Mouse (Mus musculus) embryonic fibroblast, embryonic 13.5 days (primary cell): ENCODE measurements at regions not wholly inside any gene's neighbourhood (a gene's known extent, or its start where the extent isn't known, plus 50 kb on each side); places are given as distances from the start of the nearest gene placed in this dataset.

Experiments
- CTCF ChIP-seq: IDR thresholded peaks from 2 replicates; pipeline ENCODE4 v1.5.1; 2011; ENCODE audit warnings: mild to moderate bottlenecking, control low read depth, low read length, moderate library complexity, borderline replicate concordance; ENCODE audit not compliant: insufficient read depth
- POLR2A ChIP-seq: IDR thresholded peaks from 2 replicates; pipeline ENCODE4 v1.6.1; 2011; ENCODE audit warnings: low read depth, mild to moderate bottlenecking, control low read depth, low read length, moderate library complexity

- TF ChIP-seq CTCF (no peak), POLR2A (no peak)
These were observed 407.2 kb downstream of the Pdcd6ip start for GRCm38 (mm10) chr9:113300846-113301245.
